Mouse (Mus musculus): Measurements from ENCODE around the gene 4931406P16Rik. TPM values are rescaled to one million over a fixed set of nuclear protein-coding genes. Genes with fewer than 3 reads are reported as not detected.

The 4931406P16Rik gene
- polyA plus RNA-seq, 1 experiment from 2014 or later: 23.8 TPM

DNA sequence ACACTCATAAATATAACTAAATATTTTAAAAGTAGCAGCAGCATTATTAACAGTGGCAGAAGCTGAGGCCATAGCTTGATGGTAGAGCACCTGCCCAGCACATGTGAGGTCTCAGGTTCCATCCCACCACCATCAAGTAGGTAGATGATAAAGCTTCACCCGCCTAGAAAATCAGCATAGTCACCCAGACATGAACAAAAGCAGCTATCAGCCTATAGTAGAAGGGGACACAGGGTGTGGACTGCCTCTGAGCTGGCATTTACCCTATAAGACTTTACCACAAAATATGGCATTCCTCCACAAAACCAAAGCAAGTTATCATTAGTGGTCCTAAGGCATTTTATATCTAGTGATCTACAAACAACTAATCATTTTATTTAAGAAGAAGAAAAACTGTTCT is 10.7 kb downstream of the 4931406P16Rik start:
- Histone ChIP-seq H3K27me3 (ENCODE audit: poor library complexity, severe bottlenecking) (no peaks in the 10 kb centered on the region), H3K27ac (no peak overlapping the region), H3K9me3 (no peaks in the 10 kb centered on the region), H3K4me3 (no peak overlapping the region), H3K4me1 (no peaks in the 10 kb centered on the region), H3K36me3 (replicated peaks) (peaks cover 12% of the 10 kb centered on the region)
- DNase-seq (ENCODE audit: extremely low spot score, low spot score): no peak
- WGBS: 85% methylated on average over 1 of the region's 1 CpGs

DNA sequence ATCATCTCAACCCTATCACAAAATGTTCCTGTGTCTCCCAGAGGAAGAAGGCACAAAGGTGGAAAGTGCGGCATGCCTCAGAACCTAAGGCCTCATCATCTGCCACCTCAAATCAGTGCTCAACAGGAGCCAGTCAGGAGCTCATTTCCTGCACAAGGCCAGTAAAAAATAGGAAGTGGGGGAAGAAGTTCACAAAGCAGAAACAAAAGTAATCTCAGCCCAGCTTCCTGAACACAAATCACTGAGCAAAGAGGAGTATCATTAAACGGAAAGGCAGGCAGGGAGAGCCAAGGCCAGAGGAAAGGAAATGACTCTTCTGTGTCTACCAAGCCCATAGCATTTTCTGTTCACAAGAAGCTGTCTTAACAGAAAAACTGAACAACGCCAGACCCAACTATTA is 11.4 kb downstream of the 4931406P16Rik start:
- H3K27me3 ChIP-seq (ENCODE audit: poor library complexity, severe bottlenecking): no peaks in the 10 kb centered on the region
- no peak for DNase-seq (ENCODE audit: extremely low spot score, low spot score)
- WGBS: 88% methylated on average over 3 of the region's 3 CpGs
- H3K27ac ChIP-seq: no peak overlapping the region
- no peaks in the 10 kb centered on the region for H3K4me1 ChIP-seq
- peaks cover 12% of the 10 kb centered on the region for H3K36me3 ChIP-seq (replicated peaks)
- no peak overlapping the region for H3K4me3 ChIP-seq
- no peaks in the 10 kb centered on the region for H3K9me3 ChIP-seq

DNA sequence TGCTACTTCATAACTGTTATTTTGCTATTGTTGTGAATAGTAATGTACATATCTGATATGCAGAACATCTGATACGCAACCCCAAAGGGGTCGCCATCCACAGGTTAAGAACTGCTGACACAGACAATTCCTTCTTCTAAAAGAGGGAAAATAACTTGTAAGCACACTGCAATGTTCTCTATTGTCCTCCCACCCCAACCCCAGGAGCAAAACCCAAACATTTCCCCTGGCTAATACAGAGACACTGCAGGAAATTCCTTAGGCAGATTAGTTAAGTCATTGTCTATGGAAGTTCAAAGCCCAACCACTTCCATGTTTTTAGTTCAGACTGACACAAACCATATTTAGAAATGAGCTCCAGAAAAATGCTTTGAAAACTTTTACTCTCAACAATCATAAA is 14.5 kb downstream of the 4931406P16Rik start:
- H3K9me3 ChIP-seq: no peaks in the 10 kb centered on the region
- WGBS: 89% methylated on average over 2 of the region's 2 CpGs
- H3K4me3 ChIP-seq: no peak overlapping the region
- no peaks in the 10 kb centered on the region for H3K4me1 ChIP-seq
- no peak for DNase-seq (ENCODE audit: extremely low spot score, low spot score)
- H3K27ac ChIP-seq: no peak overlapping the region
- no peaks in the 10 kb centered on the region for H3K27me3 ChIP-seq (ENCODE audit: poor library complexity, severe bottlenecking)
- peaks cover 15% of the 10 kb centered on the region for H3K36me3 ChIP-seq (replicated peaks)

DNA sequence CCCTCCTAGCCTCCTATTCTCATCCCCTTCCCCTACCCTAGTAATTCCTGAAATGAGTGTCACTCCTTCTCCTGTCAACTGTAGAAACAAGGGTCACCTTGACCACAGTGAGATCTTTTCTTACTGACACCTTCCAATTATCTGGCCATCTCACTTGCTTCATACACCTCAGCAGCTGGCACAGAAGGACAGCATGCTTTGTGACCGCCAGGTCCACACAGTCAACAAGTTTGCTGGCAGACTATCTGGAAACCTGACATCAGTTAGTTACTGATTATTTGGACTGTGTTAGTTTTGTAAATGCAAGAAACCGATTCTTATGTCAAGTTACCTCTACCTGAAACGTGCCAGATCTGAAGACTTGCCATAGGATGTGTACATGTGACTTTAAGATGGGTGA is 17.2 kb downstream of the 4931406P16Rik start:
- WGBS: 96% methylated on average over 3 of the region's 3 CpGs
- Histone ChIP-seq H3K4me1 (no peaks in the 10 kb centered on the region), H3K9me3 (no peaks in the 10 kb centered on the region), H3K27ac (no peak overlapping the region), H3K4me3 (no peak overlapping the region), H3K27me3 (ENCODE audit: poor library complexity, severe bottlenecking) (no peaks in the 10 kb centered on the region), H3K36me3 (replicated peaks) (peaks cover 4% of the 10 kb centered on the region)
- DNase-seq (ENCODE audit: extremely low spot score, low spot score): no peak

DNA sequence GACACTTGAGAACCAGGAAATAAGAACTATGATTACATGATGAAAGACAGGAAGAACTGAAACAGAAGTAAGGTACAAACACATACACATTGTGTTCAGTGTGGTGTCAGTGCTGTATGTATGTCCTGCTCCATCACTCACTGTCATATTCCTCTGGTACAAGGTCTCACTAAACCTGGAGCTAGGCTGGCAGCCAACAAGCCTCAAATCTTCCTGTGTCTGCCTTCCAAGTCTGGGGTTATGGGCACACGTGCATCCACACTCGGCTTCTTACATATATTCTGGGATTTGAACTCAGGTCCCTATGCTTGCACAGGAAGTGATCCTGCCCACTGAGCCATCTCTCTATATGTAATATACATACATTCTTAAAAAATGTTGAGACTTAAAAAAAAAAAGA is 20.7 kb downstream of the 4931406P16Rik start:
- Histone ChIP-seq H3K27ac (no peak overlapping the region), H3K4me1 (no peaks in the 10 kb centered on the region), H3K9me3 (no peaks in the 10 kb centered on the region), H3K36me3 (replicated peaks) (peaks cover 3% of the 10 kb centered on the region; the same call in 1 of the 2 replicates), H3K4me3 (no peak overlapping the region), H3K27me3 (ENCODE audit: poor library complexity, severe bottlenecking) (no peaks in the 10 kb centered on the region)
- DNase-seq (ENCODE audit: extremely low spot score, low spot score): no peak
- WGBS: 94% methylated on average over 2 of the region's 2 CpGs

DNA sequence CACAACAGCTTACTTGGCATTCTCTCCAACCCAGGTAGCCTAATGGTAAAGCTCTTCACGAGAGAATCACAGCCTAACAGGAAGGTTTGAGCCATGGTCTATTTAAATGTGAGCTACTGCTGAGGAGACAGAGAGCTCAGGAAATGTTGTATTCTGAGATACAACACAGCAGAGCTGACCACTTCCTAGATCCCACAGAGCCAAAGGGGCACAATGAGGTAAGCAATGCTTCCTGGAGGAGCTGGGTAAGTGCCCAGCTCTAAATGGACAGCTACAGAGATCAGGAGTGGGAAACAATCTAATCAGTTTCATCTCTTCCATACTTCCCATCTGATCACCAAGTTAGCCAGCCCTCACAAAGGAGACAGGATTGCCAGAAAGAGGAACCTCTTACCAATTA is 22.1 kb downstream of the 4931406P16Rik start:
- H3K27ac ChIP-seq: no peak overlapping the region
- no peak for DNase-seq (ENCODE audit: extremely low spot score, low spot score)
- no peaks in the 10 kb centered on the region for H3K9me3 ChIP-seq
- H3K27me3 ChIP-seq (ENCODE audit: poor library complexity, severe bottlenecking): no peaks in the 10 kb centered on the region
- peaks cover 3% of the 10 kb centered on the region; the same call in 1 of the 2 replicates for H3K36me3 ChIP-seq (replicated peaks)
- H3K4me3 ChIP-seq: no peak overlapping the region
- H3K4me1 ChIP-seq: no peaks in the 10 kb centered on the region
- 78% methylated on average over 1 of the region's 1 CpGs for WGBS

DNA sequence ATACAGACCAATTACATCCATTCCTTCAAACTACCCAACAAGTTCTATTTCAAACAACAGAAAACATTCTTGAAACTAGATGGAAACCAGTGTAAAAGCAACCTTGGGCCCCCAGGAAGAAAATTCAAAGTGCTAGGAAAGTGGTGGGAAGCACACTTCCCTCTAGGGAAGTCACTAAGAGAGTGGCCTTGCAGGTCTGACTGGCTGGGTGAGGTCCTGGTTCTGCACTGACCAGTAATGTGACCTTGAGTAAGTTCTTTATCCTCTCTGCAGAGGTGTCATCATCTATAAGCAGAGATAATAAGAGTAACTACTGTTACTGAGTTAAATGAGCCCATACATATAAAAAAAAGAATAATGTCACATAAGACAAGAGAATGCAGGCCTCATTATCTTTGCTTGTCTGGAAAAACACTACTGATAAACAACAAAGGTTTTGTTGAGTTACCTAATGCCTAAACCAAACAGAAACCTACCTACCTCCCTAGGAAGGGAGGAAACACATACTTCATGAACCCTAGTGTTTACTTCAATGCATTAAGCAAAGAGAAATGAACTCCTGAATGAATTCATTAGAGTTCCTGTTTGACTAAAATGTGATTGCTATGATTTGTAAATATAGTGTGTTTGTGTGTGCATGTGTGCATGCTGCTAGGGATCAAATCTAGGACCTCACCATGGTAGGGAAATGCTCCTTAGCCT is 22.8 kb downstream of the 4931406P16Rik start:
- Histone ChIP-seq H3K27ac (no peak overlapping the region), H3K4me3 (no peak overlapping the region), H3K9me3 (no peaks in the 10 kb centered on the region), H3K27me3 (ENCODE audit: poor library complexity, severe bottlenecking) (no peaks in the 10 kb centered on the region), H3K36me3 (replicated peaks) (peaks cover 1% of the 10 kb centered on the region), H3K4me1 (no peaks in the 10 kb centered on the region)
- no peak for DNase-seq (ENCODE audit: extremely low spot score, low spot score)

DNA sequence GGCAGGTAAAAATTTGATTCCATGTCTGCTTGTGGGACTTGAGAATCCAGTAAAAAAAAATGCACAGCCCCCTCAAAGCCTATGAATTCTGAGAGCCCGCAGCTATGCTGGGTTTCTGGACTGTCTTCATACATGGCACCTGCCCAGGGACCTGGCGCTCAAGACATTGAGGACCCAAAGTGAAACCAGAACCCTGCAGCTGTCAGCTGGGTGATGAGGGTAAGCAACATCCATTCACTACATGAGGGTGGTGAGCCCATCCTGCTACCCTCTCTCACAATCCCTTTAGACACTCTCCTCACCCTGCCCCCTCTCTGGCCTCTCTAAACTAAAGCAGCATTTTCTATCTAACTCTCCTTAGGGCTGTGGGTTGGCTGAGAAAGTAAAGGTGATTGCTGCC is 35.7 kb downstream of the 4931406P16Rik start:
- Histone ChIP-seq H3K27ac (no peak overlapping the region), H3K9me3 (no peaks in the 10 kb centered on the region; the same call in 1 of the 2 replicates), H3K27me3 (ENCODE audit: poor library complexity, severe bottlenecking) (no peaks in the 10 kb centered on the region), H3K4me3 (no peak overlapping the region), H3K36me3 (replicated peaks) (peaks cover 9% of the 10 kb centered on the region), H3K4me1 (no peaks in the 10 kb centered on the region)
- 91% methylated on average over 2 of the region's 2 CpGs for WGBS
- no peak for DNase-seq (ENCODE audit: extremely low spot score, low spot score)

DNA sequence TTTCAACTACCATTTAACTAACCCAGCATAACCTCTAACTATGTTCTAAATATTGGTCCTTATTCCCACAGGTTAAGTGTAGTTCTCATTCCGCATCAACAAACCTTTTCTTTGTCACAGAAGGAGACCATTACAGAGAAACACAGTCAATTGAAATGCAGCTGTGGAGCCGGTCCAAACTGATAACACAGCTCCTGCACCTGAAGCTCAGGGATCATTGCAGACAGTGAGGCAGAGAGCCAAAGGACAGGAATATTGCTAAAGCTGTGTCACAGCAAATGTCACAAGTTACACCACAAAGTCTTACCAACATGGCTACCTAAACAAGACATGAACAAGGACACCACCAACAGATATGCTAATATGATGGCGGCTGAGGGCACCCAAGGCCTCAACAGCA is 37.3 kb downstream of the 4931406P16Rik start:
- WGBS: 89% methylated on average over 3 of the region's 3 CpGs

DNA sequence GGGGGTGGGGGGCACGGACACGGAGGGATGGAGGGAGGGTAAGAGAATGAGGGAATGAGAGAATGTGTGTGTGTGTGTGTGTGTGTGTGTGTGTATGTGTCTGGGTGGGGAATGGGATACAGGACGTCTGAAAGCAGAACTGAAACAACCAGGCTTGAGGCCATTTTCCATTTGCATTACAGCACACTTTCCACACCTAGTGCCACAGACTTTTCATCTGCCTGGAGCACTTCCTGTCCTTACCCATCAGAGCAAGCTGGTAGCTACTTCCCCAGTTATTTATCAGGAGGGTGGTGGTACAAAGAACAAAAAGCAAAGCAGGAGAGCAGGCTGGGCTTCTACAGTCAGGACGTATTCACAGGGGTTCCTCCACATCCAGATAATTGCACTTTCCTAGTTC is 40.9 kb downstream of the 4931406P16Rik start:
- Histone ChIP-seq H3K9me3 (no peaks in the 10 kb centered on the region; the same call in 1 of the 2 replicates), H3K4me3 (no peak overlapping the region), H3K4me1 (0 out of 2 replicates have a peak, but pooled peaks cover 7% of the 10 kb centered on the region), H3K27ac (no peak overlapping the region), H3K27me3 (ENCODE audit: poor library complexity, severe bottlenecking) (no peaks in the 10 kb centered on the region), H3K36me3 (replicated peaks) (peaks cover 9% of the 10 kb centered on the region)
- 75% methylated on average over 4 of the region's 4 CpGs for WGBS
- no peak for DNase-seq (ENCODE audit: extremely low spot score, low spot score)

More for the DNA sequence above, 37.3 kb downstream of the 4931406P16Rik start:
- H3K4me3 ChIP-seq: no peak overlapping the region
- no peak for DNase-seq (ENCODE audit: extremely low spot score, low spot score)
- H3K4me1 ChIP-seq: no peaks in the 10 kb centered on the region
- H3K27ac ChIP-seq: no peak overlapping the region
- no peaks in the 10 kb centered on the region; the same call in 1 of the 2 replicates for H3K9me3 ChIP-seq
- peaks cover 9% of the 10 kb centered on the region for H3K36me3 ChIP-seq (replicated peaks)
- no peaks in the 10 kb centered on the region for H3K27me3 ChIP-seq (ENCODE audit: poor library complexity, severe bottlenecking)

DNA sequence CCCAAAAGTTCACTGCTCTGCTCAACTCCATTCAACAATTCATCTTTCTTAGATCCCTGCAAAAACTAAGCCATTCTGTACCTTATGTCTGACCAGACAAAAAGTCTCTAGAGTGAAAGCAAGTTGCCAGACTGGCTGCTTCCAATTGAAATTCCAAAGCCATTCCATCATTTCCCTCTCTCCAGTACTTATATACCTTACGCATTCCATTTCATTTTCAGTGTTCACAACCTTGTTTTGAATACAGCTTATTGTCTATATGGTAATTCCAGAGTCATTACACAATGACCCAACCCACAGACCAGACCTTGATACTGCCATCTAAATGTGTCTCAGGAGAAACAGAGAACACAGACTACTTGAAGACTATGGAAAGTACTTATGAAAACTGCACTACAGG is 44.9 kb downstream of the 4931406P16Rik start:
- no peak for DNase-seq (ENCODE audit: extremely low spot score, low spot score)
- WGBS: 85% methylated on average over 1 of the region's 1 CpGs

DNA sequence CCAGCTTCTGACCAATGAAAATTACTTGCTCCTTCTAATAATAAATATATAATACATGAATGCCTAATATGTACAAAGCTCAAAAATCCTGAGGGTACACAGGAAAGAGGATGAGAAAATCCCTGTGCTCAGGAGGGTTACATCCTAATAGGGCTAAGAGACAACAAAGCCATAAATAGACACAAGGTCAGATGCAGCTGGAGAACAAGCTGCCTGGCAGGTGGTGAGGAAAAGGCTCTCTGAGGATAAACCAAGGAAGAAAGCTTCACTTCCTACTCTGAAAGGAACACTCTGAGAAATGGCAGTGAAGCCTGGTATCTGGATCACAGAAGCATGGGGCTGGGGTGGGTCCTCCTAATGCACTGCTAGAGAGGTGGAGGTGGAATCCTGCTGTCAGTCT is 46.9 kb downstream of the 4931406P16Rik start:
- Histone ChIP-seq H3K27ac (no peak overlapping the region), H3K27me3 (ENCODE audit: poor library complexity, severe bottlenecking) (no peaks in the 10 kb centered on the region), H3K4me1 (0 out of 2 replicates have a peak, but pooled peaks cover 7% of the 10 kb centered on the region), H3K9me3 (no peaks in the 10 kb centered on the region), H3K36me3 (replicated peaks) (peaks cover 15% of the 10 kb centered on the region), H3K4me3 (no peak overlapping the region)
- no peak for DNase-seq (ENCODE audit: extremely low spot score, low spot score)

More for the DNA sequence above, 44.9 kb downstream of the 4931406P16Rik start:
- Histone ChIP-seq H3K4me3 (no peak overlapping the region), H3K27ac (no peak overlapping the region), H3K4me1 (0 out of 2 replicates have a peak, but pooled peaks cover 7% of the 10 kb centered on the region), H3K27me3 (ENCODE audit: poor library complexity, severe bottlenecking) (no peaks in the 10 kb centered on the region), H3K9me3 (no peaks in the 10 kb centered on the region), H3K36me3 (replicated peaks) (no peaks in the 10 kb centered on the region; the same call in 1 of the 2 replicates)

DNA sequence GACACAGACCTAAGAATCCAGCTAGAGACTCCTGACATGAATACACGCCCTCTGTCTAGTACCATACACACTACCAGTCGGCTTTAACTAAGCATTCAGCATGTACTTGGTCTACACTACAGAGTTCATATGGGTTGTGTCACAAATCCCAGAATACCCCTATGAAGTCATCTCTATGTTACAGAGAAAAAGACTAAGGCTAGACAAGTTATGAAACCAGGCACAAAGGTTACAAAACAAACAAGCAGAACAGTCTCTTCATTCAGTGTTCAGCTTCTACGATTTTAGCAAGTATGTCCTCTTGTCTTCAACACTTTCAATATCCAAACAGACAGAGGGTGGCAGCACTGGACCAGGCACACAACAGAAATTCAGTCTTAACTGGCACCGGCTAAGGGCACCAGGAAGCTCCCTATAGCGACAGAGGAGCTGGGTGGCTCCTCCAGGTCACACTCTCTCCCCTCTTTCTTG is 47.4 kb downstream of the 4931406P16Rik start:
- Histone ChIP-seq H3K27ac (no peak overlapping the region), H3K36me3 (replicated peaks) (peaks cover 18% of the 10 kb centered on the region), H3K4me1 (0 out of 2 replicates have a peak, but pooled peaks cover 7% of the 10 kb centered on the region), H3K27me3 (ENCODE audit: poor library complexity, severe bottlenecking) (no peaks in the 10 kb centered on the region), H3K4me3 (no peak overlapping the region), H3K9me3 (no peaks in the 10 kb centered on the region)
- DNase-seq (ENCODE audit: extremely low spot score, low spot score): peak; percentile 21
- 75% methylated on average over 5 of the region's 5 CpGs for WGBS
